Mouse (Mus musculus) ES-Bruce4 (cell line): ENCODE measurements around the gene Slc11a1.

Experiments
- CTCF ChIP-seq: IDR thresholded peaks from one replicate; pipeline ENCODE4 v1.8.1; 2011; ENCODE audit warnings: low read depth, low read length
- EP300 ChIP-seq: IDR thresholded peaks from 2 replicates; pipeline ENCODE4 v1.6.1; 2011; ENCODE audit warnings: low read depth, low read length; ENCODE audit not compliant: insufficient read depth

- TF ChIP-seq CTCF, result no peak
- TF ChIP-seq EP300, result no peak
These were observed 14.9 kb downstream of the Slc11a1 start for GRCm38 (mm10) chr1:74389831-74390286.
